Mouse (Mus musculus) embryonic facial prominence, embryonic 14.5 days (tissue): ENCODE measurements around the gene Phldb3. TPM values are rescaled to one million over a fixed set of nuclear protein-coding genes. Genes with fewer than 3 reads are reported as not detected.

Source experiments
- ATAC-seq: fragments of 200-750 bp; cut with Nextera tagmentation; 2 replicates; pipeline ENCODE4 v1.8.0; 2017; ENCODE audit warnings: low read depth, moderate number of reproducible peaks, moderate TSS enrichment
- DNase-seq: peaks from one replicate; pipeline ENCODE4 v3.0.0-alpha.2; 2015; ENCODE audit warnings: low spot score
- H3K27ac ChIP-seq: fragments of 300-500 bp; sonication (generic); replicated peaks from 2 replicates; pipeline ENCODE4 v1.5.1; 2014; ENCODE audit warnings: low read depth, mild to moderate bottlenecking, low read length, moderate library complexity
- H3K27me3 ChIP-seq: fragments of 300-500 bp; sonication (generic); replicated peaks from 2 replicates; pipeline ENCODE4 v1.6.1; 2014; ENCODE audit warnings: low read length; ENCODE audit not compliant: control insufficient read depth, insufficient read depth
- H3K36me3 ChIP-seq: fragments of 300-500 bp; sonication (generic); 2 replicates; pipeline ENCODE4 v1.6.1; 2014; ENCODE audit warnings: low read length, mixed read lengths; ENCODE audit not compliant: control insufficient read depth, insufficient read depth
- H3K4me1 ChIP-seq: fragments of 300-500 bp; sonication (generic); 2 replicates; pipeline ENCODE4 v1.6.1; 2014; ENCODE audit warnings: antibody characterized with exemption, low read length; ENCODE audit not compliant: control insufficient read depth, insufficient read depth
- H3K4me2 ChIP-seq: fragments of 300-500 bp; sonication (generic); 2 replicates; pipeline ENCODE4 v1.6.1; 2014; ENCODE audit warnings: low read depth, mild to moderate bottlenecking, low read length, moderate library complexity, mixed read lengths
- H3K4me3 ChIP-seq: fragments of 300-500 bp; sonication (generic); 2 replicates; pipeline ENCODE4 v1.5.1; 2014; ENCODE audit warnings: low read depth, mild to moderate bottlenecking, low read length
- H3K9ac ChIP-seq: fragments of 300-500 bp; sonication (generic); 2 replicates; pipeline ENCODE4 v1.6.1; 2014; ENCODE audit warnings: low read depth, mild to moderate bottlenecking, low read length, moderate library complexity, mixed read lengths
- H3K9me3 ChIP-seq: fragments of 300-500 bp; sonication (generic); 2 replicates; pipeline ENCODE4 v1.6.1; 2016; ENCODE audit warnings: low read length; ENCODE audit not compliant: control insufficient read depth
- WGBS: fragments of 180-500 bp; shearing (Covaris S2); extraction: QIAGEN DNeasy Blood & Tissue Kit; methylation state at CpG from one replicate; pipeline ENCODE4 v1.1.7; 2014; 5-methylcytosine and 5-hydroxymethylcytosine counted together
- polyA plus RNA-seq: library from polyadenylated mRNA; unstranded; fragments of >200 nt; fragmentation: Nextera tagmentation; extraction: Ambion mirVana; gene quantifications from 2 replicates; pipeline ENCODE4 v1.2.1, GENCODE M21; 2014

Phldb3 gene
- polyA plus RNA-seq, 1 experiment from 2014 or later = 0.60 TPM

- Histone ChIP-seq H3K4me3 (no peak overlapping the region), H3K36me3 (peaks cover 68% of the 10 kb centered on the region), H3K4me1 (no peaks in the 10 kb centered on the region), H3K9ac (no peak overlapping the region), H3K27me3 (no peaks in the 10 kb centered on the region), H3K4me2 (no peak overlapping the region), H3K9me3 (no peaks in the 10 kb centered on the region), H3K27ac (no peak overlapping the region)
- 77% methylated on average over 4 of the region's 4 CpGs for WGBS
- ATAC-seq (no peak), DNase-seq (no peak)
These were observed 39.5 kb upstream of the Phldb3 start for GRCm38 (mm10) chr7:24571071-24571470.

DNA sequence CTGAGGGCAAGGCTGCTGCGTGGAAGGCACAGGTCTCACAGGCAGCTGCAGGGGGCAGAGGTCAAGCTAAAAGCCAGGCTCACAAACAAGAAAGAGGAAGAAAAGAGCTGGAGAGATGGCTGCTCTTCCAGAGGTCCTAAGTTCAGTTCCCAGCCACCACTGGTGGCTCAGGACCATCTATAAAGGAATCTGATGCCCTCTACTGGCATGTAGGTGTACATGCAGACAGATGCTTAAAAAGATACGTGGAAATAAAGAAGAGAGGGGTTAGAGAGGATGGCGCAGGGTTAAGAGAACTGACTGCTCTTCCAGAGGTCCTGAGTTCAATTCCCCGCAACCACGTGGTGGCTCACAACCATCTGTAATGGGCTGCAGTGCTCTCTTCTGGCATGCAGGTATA is 38.1 kb upstream of the Phldb3 start:
- DNase-seq (no peak), ATAC-seq (no peak)
- 50% methylated on average over 5 of the region's 5 CpGs for WGBS
- Histone ChIP-seq H3K4me1 (no peaks in the 10 kb centered on the region), H3K9me3 (no peaks in the 10 kb centered on the region), H3K9ac (no peak overlapping the region), H3K27ac (no peak overlapping the region), H3K27me3 (no peaks in the 10 kb centered on the region), H3K36me3 (peaks cover 54% of the 10 kb centered on the region), H3K4me2 (no peak overlapping the region), H3K4me3 (no peak overlapping the region)

DNA sequence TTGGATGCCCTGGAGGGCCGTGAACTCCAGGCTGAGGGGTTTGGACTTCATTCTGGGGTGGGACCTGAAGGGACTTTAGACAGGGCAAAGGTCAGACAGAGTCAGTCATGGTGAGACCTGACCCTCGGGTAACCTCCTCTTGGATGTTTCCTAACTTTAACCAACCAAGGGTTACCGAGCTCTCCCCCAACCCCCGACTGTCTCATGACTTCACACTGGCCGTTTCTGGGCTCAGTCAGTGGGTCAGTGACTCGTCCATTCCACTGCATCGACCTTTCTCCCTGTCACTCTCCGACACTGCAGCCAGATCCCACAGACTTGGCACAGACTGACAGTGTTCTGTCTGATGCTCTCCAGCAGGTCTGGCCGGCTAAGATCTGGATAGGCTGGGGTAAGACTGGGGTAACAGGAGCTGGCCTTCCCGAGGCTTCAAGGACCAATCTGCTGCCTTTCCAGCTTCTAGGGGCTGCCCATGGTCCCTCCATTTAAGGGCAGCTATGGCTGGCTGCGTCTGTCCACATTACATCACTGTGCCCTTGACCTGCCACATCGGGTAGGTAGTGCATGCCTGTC is 36.3 kb upstream of the Phldb3 start:
- H3K4me2 ChIP-seq = no peak overlapping the region
- H3K36me3 ChIP-seq = peaks cover 38% of the 10 kb centered on the region
- no peak overlapping the region for H3K27ac ChIP-seq
- H3K4me1 ChIP-seq = no peaks in the 10 kb centered on the region
- ATAC-seq (0 out of 2 replicates have a peak, but pooled peaks have one; percentile 41), DNase-seq (no peak)
- H3K4me3 ChIP-seq = no peak overlapping the region
- H3K27me3 ChIP-seq = no peaks in the 10 kb centered on the region
- H3K9ac ChIP-seq = no peak overlapping the region
- H3K9me3 ChIP-seq = no peaks in the 10 kb centered on the region
- 50% methylated on average over 12 of the region's 12 CpGs for WGBS

DNA sequence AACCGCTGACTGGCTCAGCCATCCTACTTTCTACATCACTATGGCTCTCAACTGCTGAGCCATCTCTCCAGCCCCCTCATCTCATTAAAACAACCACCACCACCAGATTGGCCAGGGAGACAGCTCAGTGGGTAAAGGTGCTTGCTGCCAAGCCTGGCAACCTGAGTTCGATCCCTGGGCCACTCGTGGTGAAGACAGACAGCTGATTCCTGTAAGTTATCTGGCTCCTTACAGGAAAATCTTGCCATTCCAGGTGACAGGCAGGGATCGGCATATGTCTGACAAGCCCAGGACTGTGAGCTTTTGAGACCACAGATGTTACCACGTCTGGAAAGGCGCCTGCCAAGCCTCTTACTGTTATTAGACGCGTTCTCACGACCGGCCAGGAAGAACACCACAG is 32.8 kb upstream of the Phldb3 start:
- Histone ChIP-seq H3K9ac (no peak overlapping the region), H3K27ac (no peak overlapping the region), H3K36me3 (0 out of 2 replicates have a peak, but pooled peaks cover 7% of the 10 kb centered on the region), H3K4me1 (no peaks in the 10 kb centered on the region), H3K4me2 (no peak overlapping the region), H3K27me3 (no peaks in the 10 kb centered on the region), H3K9me3 (no peaks in the 10 kb centered on the region), H3K4me3 (no peak overlapping the region)
- no peak for ATAC-seq
- whole genome bisulfite sequencing = 94% methylated on average over 10 of the region's 10 CpGs
- no peak for DNase-seq

DNA sequence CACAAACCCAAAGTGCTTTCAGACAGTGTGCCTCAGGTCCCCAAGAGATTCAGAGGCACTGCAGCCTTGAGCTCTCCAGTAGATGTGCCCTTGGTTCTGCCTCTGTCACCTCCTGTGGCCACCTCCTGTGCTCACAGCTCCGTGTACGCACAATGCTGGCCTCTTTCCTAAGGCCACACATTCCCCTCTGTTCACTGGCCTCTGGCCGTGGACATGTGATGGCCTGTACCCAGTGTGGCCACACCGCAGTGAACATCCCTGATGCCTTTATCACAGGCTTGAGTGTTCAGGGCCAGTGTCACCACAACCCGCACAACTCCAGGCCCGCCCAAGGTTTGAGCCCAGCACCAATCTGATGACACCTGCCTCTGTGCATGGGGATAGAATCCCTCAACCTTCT is 25.7 kb upstream of the Phldb3 start:
- no peaks in the 10 kb centered on the region for H3K36me3 ChIP-seq
- no peaks in the 10 kb centered on the region; the same call in 1 of the 2 replicates for H3K4me1 ChIP-seq
- no peak for ATAC-seq
- no peak overlapping the region for H3K4me2 ChIP-seq
- no peak overlapping the region for H3K9ac ChIP-seq
- no peak overlapping the region for H3K4me3 ChIP-seq
- DNase-seq = no peak
- WGBS = 89% methylated on average over 6 of the region's 6 CpGs
- H3K27me3 ChIP-seq = peaks cover 22% of the 10 kb centered on the region
- H3K9me3 ChIP-seq = no peaks in the 10 kb centered on the region
- no peak overlapping the region for H3K27ac ChIP-seq

- Histone ChIP-seq H3K27me3 (peaks cover 22% of the 10 kb centered on the region), H3K9ac (no peak overlapping the region), H3K36me3 (no peaks in the 10 kb centered on the region), H3K27ac (no peak overlapping the region), H3K9me3 (no peaks in the 10 kb centered on the region), H3K4me1 (no peaks in the 10 kb centered on the region; the same call in 1 of the 2 replicates), H3K4me3 (no peak overlapping the region), H3K4me2 (no peak overlapping the region)
- ATAC-seq = no peak
- WGBS = 55% methylated on average over 16 of the region's 16 CpGs
- no peak for DNase-seq
These were observed 24.6 kb upstream of the Phldb3 start for GRCm38 (mm10) chr7:24585995-24586394.

DNA sequence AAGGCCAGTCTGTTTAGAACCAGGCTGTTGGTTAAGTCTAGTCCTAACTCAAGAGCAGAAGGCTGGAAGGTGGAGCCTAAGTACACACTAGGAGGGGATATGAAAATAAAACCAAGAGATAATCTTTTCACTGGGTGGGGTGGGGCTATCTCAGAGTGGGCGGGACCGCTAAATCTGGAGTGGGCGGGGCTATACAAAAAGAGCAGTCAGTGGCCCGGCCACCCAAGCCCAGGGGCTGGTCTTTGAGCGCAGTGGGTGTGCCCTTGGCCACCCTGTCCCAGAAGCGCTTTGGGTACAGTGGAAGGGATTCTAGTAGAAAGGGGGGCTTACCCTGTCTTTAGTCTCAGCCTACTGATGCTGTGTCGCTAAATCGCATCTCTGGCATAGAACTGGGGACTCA is 23.7 kb upstream of the Phldb3 start:
- H3K4me1 ChIP-seq = no peaks in the 10 kb centered on the region; the same call in 1 of the 2 replicates
- no peak overlapping the region for H3K27ac ChIP-seq
- peak overlapping the region; percentile 47 for H3K4me3 ChIP-seq
- H3K9me3 ChIP-seq = no peaks in the 10 kb centered on the region
- peaks cover 22% of the 10 kb centered on the region for H3K27me3 ChIP-seq
- H3K9ac ChIP-seq = peak overlapping the region; percentile 65
- 10% methylated on average over 8 of the region's 8 CpGs for WGBS
- DNase-seq (peak; percentile 47), ATAC-seq (peak; percentile 77; the same call in 1 of the 2 replicates)
- no peaks in the 10 kb centered on the region for H3K36me3 ChIP-seq
- peak overlapping the region; percentile 63 for H3K4me2 ChIP-seq

GRCm38 (mm10) chr7:24587330-24588105 is 23.0 kb upstream of the Phldb3 start, which contains the start of the genes Ethe1 and Zfp575:
TSS of gene Ethe1 (plus strand) at chr7:24587543.
TSS of gene Zfp575 (minus strand) at chr7:24587641.
- peak within 1 kb of the TSS; percentile 63 for H3K4me2 ChIP-seq
- peak; percentile 87 for DNase-seq
- no peaks in the 10 kb centered on the region; the same call in 1 of the 2 replicates for H3K4me1 ChIP-seq
- H3K36me3 ChIP-seq = no peaks in the 10 kb centered on the region
- peak within 1 kb of the TSS; percentile 65 for H3K9ac ChIP-seq
- H3K4me3 ChIP-seq = peak within 1 kb of the TSS; percentile 47
- H3K9me3 ChIP-seq = no peaks in the 10 kb centered on the region
- 5% methylated on average over 30 of the region's 30 CpGs for whole genome bisulfite sequencing
- ATAC-seq = peak; percentile 89
- peaks cover 22% of the 10 kb centered on the region for H3K27me3 ChIP-seq
- no peak within 1 kb of the TSS for H3K27ac ChIP-seq
